Mouse (Mus musculus) heart, postnatal 25 days (tissue): ENCODE data around the gene Trappc2. TPM values are rescaled to one million over a fixed set of nuclear protein-coding genes. Genes with fewer than 3 reads are reported as not detected.

Experiments used
- total RNA-seq, 2 experiments: library from RNA; stranded (reverse); gene quantifications; 2 replicates each; pipeline ENCODE4 v1.2.3; 2021

The Trappc2 gene
- total RNA-seq, 2 experiments from 2014 or later, result 14.7 to 16.7 TPM

Other genes with a start within 250 kb of the Trappc2 start
- 10 to 100 TPM; 12.4 to 12.9 TPM for gene Gpm6b, start 201.7 kb upstream of the Trappc2 start, total RNA-seq
- 1 to 10 TPM; 3.3 to 3.6 TPM for gene Ofd1, start 130 bp downstream of the Trappc2 start, total RNA-seq
- gene Rab9, start 39.3 kb downstream of the Trappc2 start, total RNA-seq, result 10 to 100 TPM; 22.4 to 25.3 TPM
- 1 to 10 TPM; 2.6 to 3.6 TPM for gene Tceanc, start 78.0 kb downstream of the Trappc2 start, total RNA-seq
- gene Egfl6, start 145.1 kb downstream of the Trappc2 start, total RNA-seq, result under 1 TPM; 0.18 to 0.59 TPM